28 mouse cellular contexts compared by ENCODE assay signal in the genomic region with DNA sequence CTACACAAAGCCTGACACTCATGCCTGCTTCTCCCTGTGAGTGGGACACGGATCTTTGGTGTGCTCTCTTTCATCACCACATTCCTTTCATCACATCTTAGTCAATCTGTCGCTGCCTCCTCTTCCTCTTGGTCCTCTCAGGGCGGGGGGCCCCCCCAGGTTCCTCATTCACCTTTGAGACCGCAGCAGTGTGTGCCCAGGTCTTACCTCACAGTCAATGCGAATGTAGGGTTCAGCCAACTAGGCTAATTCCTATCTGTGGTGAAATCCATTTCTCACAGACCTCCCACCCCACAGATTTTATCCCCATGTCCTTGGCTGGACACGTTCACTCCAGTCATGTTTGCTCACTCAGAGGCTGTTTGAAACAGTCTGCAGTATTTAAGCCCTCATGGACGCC. TPM values are rescaled to one million over a fixed set of nuclear protein-coding genes. Genes with fewer than 3 reads are reported as not detected.
DNase-seq lines count a peak whose midpoint lies in the region; ATAC-seq and TF ChIP-seq lines count a peak whose summit lies in the region.
"Had no signal": no experiment of that assay in that cellular context is flagged by ENCODE, and none has a peak within 500 bp of the region (broad histone marks: within the 10 kb centered on the region; RNA-seq: fewer than 3 reads in every experiment).

No protein-coding gene starts in this region.

- ATAC-seq in liver, embryonic 15.5 days (ENCODE audit: insufficient read depth) = peak; percentile 16; the same call in 1 of the 2 replicates
- ATAC-seq in megakaryocyte progenitor cell, adult 5-6 weeks (replicated peaks; ENCODE audit: poor library complexity) = peak; percentile 43
- ATAC-seq: forebrain, embryonic 16.5 days; intestine, embryonic 16.5 days; Patski had no signal

- H3K36me3 ChIP-seq in liver, embryonic 15.5 days (replicated peaks) = peaks cover 77% of the 10 kb centered on the region
- H3K36me3 ChIP-seq: embryonic facial prominence, embryonic 13.5 days; heart, embryonic 12.5 days; hindbrain, embryonic 13.5 days; limb, embryonic 12.5 days; neural tube, embryonic 13.5 days had no signal

- 77% methylated on average over 7 of the region's 7 CpGs for WGBS in liver, embryonic 15.5 days (ENCODE audit: insufficient replicate concordance)

- peaks cover 2% of the 10 kb centered on the region; the same call in 1 of the 2 replicates for H3K4me1 ChIP-seq in brown adipose tissue, adult 24 weeks (ENCODE audit: control insufficient read depth, insufficient read depth, insufficient read length, low read length)
- peaks cover 86% of the 10 kb centered on the region for H3K4me1 ChIP-seq in liver, embryonic 15.5 days (replicated peaks)

- peak overlapping the region; percentile 7; the same call in 1 of the 2 replicates for H3K4me3 ChIP-seq in gastrocnemius, adult 2 months
- peak overlapping the region; percentile 77 for H3K4me3 ChIP-seq in brown adipose tissue, adult 24 weeks (ENCODE audit: insufficient read depth, low read depth, low read length)
- no peak overlapping the region for H3K4me3 ChIP-seq in liver, embryonic 15.5 days (replicated peaks)
- H3K4me3 ChIP-seq: embryonic facial prominence, embryonic 13.5 days; heart, embryonic 12.5 days; hindbrain, embryonic 13.5 days; limb, embryonic 12.5 days; neural tube, embryonic 13.5 days had no signal

- intact Hi-C loops in gastrocnemius, adult 2 months (cut with DNase I) = no loop called here
- intact Hi-C loops in gastrocnemius, postnatal 14 days (cut with DNase I; ENCODE audit: low total_unique reads) = no loop called here

- no peak overlapping the region for H3K9ac ChIP-seq in liver, embryonic 15.5 days
- H3K9ac ChIP-seq: embryonic facial prominence, embryonic 13.5 days; heart, embryonic 12.5 days; hindbrain, embryonic 13.5 days; limb, embryonic 12.5 days; liver, embryonic 14.5 days; neural tube, embryonic 13.5 days had no signal

- H3K27ac ChIP-seq in gastrocnemius, adult 2 months = peak overlapping the region; percentile 46; the same call in 1 of the 2 replicates
- peak overlapping the region; percentile 97 for H3K27ac ChIP-seq in brown adipose tissue, adult 24 weeks (replicated peaks; ENCODE audit: low read depth, low read length)
- peak overlapping the region; percentile 55 for H3K27ac ChIP-seq in liver, embryonic 15.5 days (replicated peaks)
- H3K27ac ChIP-seq: embryonic facial prominence, embryonic 13.5 days; hindbrain, embryonic 13.5 days; limb, embryonic 12.5 days; liver, embryonic 14.5 days; macrophage; neural tube, embryonic 13.5 days had no signal

- no peak overlapping the region for H3K4me2 ChIP-seq in liver, embryonic 15.5 days
- H3K4me2 ChIP-seq: embryonic facial prominence, embryonic 13.5 days; heart, embryonic 12.5 days; hindbrain, embryonic 13.5 days; limb, embryonic 12.5 days; midbrain, embryonic 11.5 days; neural tube, embryonic 13.5 days had no signal

- no peak for TF ChIP-seq CTCF in gastrocnemius, adult 2 months (IDR thresholded peaks at IDR 0.05)

- H3K27me3 ChIP-seq in liver, embryonic 15.5 days = no peaks in the 10 kb centered on the region
- H3K27me3 ChIP-seq: embryonic facial prominence, embryonic 13.5 days; heart, embryonic 12.5 days; hindbrain, embryonic 13.5 days; limb, embryonic 12.5 days; neural tube, embryonic 13.5 days; Patski had no signal

- no peak for DNase-seq in gastrocnemius, adult 2 months
- DNase-seq in gastrocnemius, postnatal 14 days = no peak
- DNase-seq in kidney, adult 11 months = no peak
- DNase-seq in frontal cortex, postnatal 36 days (ENCODE audit: low spot score in 2 of 2) = no peak
- DNase-seq: adrenal gland, postnatal 36 days; cerebellum, adult 9-10 months; gastrocnemius, postnatal 10 days; heart, adult 18-20 months; heart, postnatal 4 days; kidney, adult 9 months; kidney, postnatal 10 days; lung, postnatal 10 days; thymus, adult 2 months; thymus, postnatal 36 days had no signal

- no peaks in the 10 kb centered on the region for H3K9me3 ChIP-seq in liver, embryonic 15.5 days (replicated peaks)
- H3K9me3 ChIP-seq: embryonic facial prominence, embryonic 13.5 days; heart, embryonic 12.5 days; hindbrain, embryonic 13.5 days; limb, embryonic 12.5 days; neural tube, embryonic 13.5 days had no signal

RNA-seq across cellular contexts. Expression of gene St3gal5, which starts 17.5 kb away (rescaled TPM):
- total RNA-seq in gastrocnemius, adult 2 months (2021) = 100 to 1,000 TPM in 1 of 2 experiments, 10 to 100 TPM in 1; 98.0 to 105 TPM
- 10 to 100 TPM; 83.7 to 88.8 TPM for total RNA-seq in gastrocnemius, postnatal 14 days (2021)
- polyA plus RNA-seq in brown adipose tissue, adult 24 weeks (2012; ENCODE audit: insufficient read depth, insufficient read length, missing spikeins) = 20.7 and 69.6 TPM in 2 replicates
- polyA plus RNA-seq in liver, embryonic 15.5 days (2015; fragmentation: Nextera tagmentation; extraction: Ambion mirVana) = 185 and 213 TPM in 2 replicates
- 7.8 and 10.1 TPM in 2 replicates for total RNA-seq in megakaryocyte progenitor cell, adult 5-6 weeks (2015)
- total RNA-seq in megakaryocyte progenitor cell, adult 5-6 weeks (2017) = 11.5 and 14.6 TPM in 2 replicates

Comparison
In these comparisons a context has a peak if more than half of its experiments do, and no peak if none do; other contexts are left out.
1. H3K27ac ChIP-seq: peak in every context shown above with its lines; median percentile 97 in brown adipose tissue, adult 24 weeks; 55 in liver, embryonic 15.5 days; 46 in gastrocnemius, adult 2 months.
2. RNA of gene St3gal5, which starts 17.5 kb away (total RNA-seq): 98.0 to 105 TPM in gastrocnemius, adult 2 months and 83.7 to 88.8 TPM in gastrocnemius, postnatal 14 days; 7.8 to 14.6 TPM in megakaryocyte progenitor cell, adult 5-6 weeks; every median in the first group is over 4 times any median in the second.